Mouse (Mus musculus) embryonic facial prominence, embryonic 11.5 days (tissue): ENCODE results near the gene A830005F24Rik. TPM values are rescaled to one million over a fixed set of nuclear protein-coding genes. Genes with fewer than 3 reads are reported as not detected.
A peak's percentile ranks its signal among the peaks of the same experiment; 100 is the strongest.

Source experiments
- ATAC-seq: fragments of 200-750 bp; cut with Nextera tagmentation; replicated peaks from 2 replicates; pipeline ENCODE4 v1.8.0; 2017; ENCODE audit warnings: low read depth; ENCODE audit not compliant: insufficient number of reproducible peaks, low FRiP score, low TSS enrichment
- DNase-seq: peaks from one replicate; pipeline ENCODE4 v3.0.0-alpha.2; 2015; ENCODE audit warnings: low spot score
- H3K27ac ChIP-seq: fragments of 300-500 bp; sonication (generic); replicated peaks from 2 replicates; pipeline ENCODE4 v1.5.1; 2014; ENCODE audit warnings: mild to moderate bottlenecking, low read depth, low read length, control low read depth
- H3K27me3 ChIP-seq: fragments of 300-500 bp; sonication (generic); 2 replicates; pipeline ENCODE4 v1.6.1; 2014; ENCODE audit warnings: mild to moderate bottlenecking, low read length, moderate library complexity, mixed read lengths; ENCODE audit not compliant: control insufficient read depth, insufficient read depth
- H3K36me3 ChIP-seq: fragments of 300-500 bp; sonication (generic); replicated peaks from 2 replicates; pipeline ENCODE4 v1.6.1; 2014; ENCODE audit warnings: low read depth, mild to moderate bottlenecking, low read length, moderate library complexity, mixed read lengths; ENCODE audit not compliant: control insufficient read depth, insufficient read depth
- H3K4me1 ChIP-seq: fragments of 300-500 bp; sonication (generic); 2 replicates; pipeline ENCODE4 v1.6.1; 2014; ENCODE audit warnings: low read length, mixed read lengths; ENCODE audit not compliant: control insufficient read depth, insufficient read depth
- H3K4me2 ChIP-seq: fragments of 300-500 bp; sonication (generic); 2 replicates; pipeline ENCODE4 v1.6.1; 2014; ENCODE audit warnings: low read depth, mild to moderate bottlenecking, control low read depth, low read length, moderate library complexity
- H3K4me3 ChIP-seq: fragments of 300-500 bp; sonication (generic); 2 replicates; pipeline ENCODE4 v1.5.1; 2014; ENCODE audit warnings: low read depth, low read length, control low read depth
- H3K9ac ChIP-seq: fragments of 300-500 bp; sonication (generic); replicated peaks from 2 replicates; pipeline ENCODE4 v1.6.1; 2014; ENCODE audit warnings: mild to moderate bottlenecking, control low read depth, low read length
- H3K9me3 ChIP-seq: fragments of 300-500 bp; sonication (generic); replicated peaks from 2 replicates; pipeline ENCODE4 v1.6.1; 2016; ENCODE audit warnings: mild to moderate bottlenecking, low read length, inconsistent platforms, mixed read lengths; ENCODE audit not compliant: control insufficient read depth
- WGBS: fragments of 180-500 bp; shearing (Covaris S2); extraction: QIAGEN DNeasy Blood & Tissue Kit; methylation state at CpG from one replicate; pipeline ENCODE4 v1.1.7; 2014; 5-methylcytosine and 5-hydroxymethylcytosine counted together
- polyA plus RNA-seq: library from polyadenylated mRNA; unstranded; fragments of >200 nt; fragmentation: Nextera tagmentation; extraction: Ambion mirVana; gene quantifications from 2 replicates; pipeline ENCODE4 v1.2.1, GENCODE M21; 2014

The A830005F24Rik gene
- 2.2 and 2.9 TPM in 2 replicates for polyA plus RNA-seq

DNA sequence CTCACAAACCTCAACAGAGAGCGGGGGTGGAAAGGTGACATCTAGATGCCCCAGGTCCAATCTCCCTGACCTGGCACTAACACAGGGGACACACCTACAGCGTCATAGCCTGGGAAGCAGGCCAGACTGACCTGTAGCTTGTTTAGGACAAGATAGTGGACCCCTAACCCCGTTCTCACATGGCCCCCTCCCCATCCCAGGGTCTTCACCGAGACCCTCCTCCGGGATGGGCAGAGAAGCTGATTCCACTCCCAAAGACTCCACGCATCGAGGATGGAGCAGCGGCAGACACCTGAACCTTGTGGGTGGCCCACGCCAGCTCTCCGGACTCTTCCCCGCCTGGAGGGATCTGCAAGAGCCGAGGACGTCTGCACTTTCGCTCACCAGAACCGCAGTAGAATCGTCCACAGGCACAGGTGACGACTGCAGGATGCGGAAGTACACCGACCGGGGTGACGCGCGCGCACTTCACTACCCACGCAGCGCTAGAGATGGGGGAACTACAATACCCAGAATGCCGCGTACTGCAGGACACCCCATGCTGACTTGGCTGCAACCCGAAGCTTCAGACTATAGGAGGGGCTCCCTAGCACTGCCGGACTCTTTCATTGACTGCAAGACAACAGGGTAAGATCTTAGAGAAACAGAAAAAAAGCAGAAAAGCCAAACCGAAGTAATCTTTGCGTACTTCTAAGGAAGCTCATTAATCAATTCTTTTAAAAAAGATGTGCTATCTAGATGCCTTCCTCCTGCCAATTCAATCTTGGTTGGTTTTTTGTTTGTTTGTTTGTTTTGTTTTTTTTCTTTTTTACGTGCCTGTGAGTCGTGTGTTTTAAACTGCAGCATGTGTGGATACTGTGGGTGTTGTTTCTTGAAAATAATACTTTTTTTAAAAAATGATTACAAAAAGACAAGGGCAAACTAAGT, at the start of gene A830005F24Rik, which contains the start of gene Zfp169:
Gene A830005F24Rik, plus strand, starts transcription at position 568 of the 927 bp plus-strand sequence.
Gene Zfp169, minus strand, starts transcription at position 449 of the 927 bp plus-strand sequence.
- Histone ChIP-seq H3K27ac (no peak within 1 kb of the TSS), H3K4me3 (peak within 1 kb of the TSS; percentile 66), H3K9ac (peak within 1 kb of the TSS; percentile 73), H3K36me3 (no peaks in the 10 kb centered on the region), H3K9me3 (no peaks in the 10 kb centered on the region), H3K4me2 (peak within 1 kb of the TSS; percentile 77), H3K4me1 (no peaks in the 10 kb centered on the region), H3K27me3 (no peaks in the 10 kb centered on the region)
- ATAC-seq = peak; percentile 99
- peak; percentile 93 for DNase-seq
- 3% methylated on average over 34 of the region's 34 CpGs for WGBS

DNA sequence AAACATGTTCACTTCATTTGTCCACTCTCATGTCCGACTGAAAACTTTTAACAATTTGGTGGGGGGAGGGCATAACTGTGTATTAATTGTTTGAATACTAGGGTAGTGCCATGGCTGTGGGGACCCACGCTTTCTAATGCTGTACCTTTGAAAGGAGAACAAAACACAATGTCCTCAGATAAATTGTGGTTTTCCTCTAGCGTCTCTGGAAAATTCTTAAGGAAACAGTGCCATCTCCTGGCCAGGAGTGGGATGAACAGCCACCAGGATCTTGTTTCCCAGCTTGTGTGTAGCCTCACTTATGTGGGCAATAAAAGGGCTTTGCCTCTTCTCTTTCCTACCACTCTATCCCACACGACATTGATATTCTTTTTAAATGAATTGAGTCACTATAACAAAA, 49.2 kb upstream of the A830005F24Rik start:
- ATAC-seq = no peak
- WGBS = 16% methylated on average over 4 of the region's 4 CpGs
- Histone ChIP-seq H3K4me2 (no peak overlapping the region), H3K36me3 (no peaks in the 10 kb centered on the region), H3K9ac (no peak overlapping the region), H3K27ac (no peak overlapping the region), H3K4me3 (no peak overlapping the region), H3K27me3 (no peaks in the 10 kb centered on the region), H3K9me3 (no peaks in the 10 kb centered on the region), H3K4me1 (no peaks in the 10 kb centered on the region)
- DNase-seq = peak; percentile 89

DNA sequence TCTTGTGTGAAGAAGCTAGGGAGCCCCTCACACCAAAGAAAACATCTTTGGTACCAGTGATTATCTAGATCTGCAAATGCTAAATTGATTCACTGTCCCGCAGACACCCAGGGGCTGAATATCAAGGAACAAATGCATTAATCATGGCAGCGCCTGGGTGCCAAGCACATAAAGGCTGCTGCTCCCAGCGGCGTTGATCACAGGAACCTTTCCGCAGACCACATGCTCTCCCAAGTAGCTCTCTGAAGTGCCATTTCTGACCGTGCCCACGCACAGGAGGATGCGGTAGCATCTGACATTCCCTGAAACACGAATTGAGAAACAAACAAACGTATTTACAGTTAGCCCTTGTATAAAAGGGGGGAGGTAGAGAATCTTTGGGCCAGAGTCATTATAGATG, 47.2 kb upstream of the A830005F24Rik start:
- Histone ChIP-seq H3K27ac (no peak overlapping the region), H3K4me2 (no peak overlapping the region)
- 68% methylated on average over 10 of the region's 10 CpGs for WGBS

DNA sequence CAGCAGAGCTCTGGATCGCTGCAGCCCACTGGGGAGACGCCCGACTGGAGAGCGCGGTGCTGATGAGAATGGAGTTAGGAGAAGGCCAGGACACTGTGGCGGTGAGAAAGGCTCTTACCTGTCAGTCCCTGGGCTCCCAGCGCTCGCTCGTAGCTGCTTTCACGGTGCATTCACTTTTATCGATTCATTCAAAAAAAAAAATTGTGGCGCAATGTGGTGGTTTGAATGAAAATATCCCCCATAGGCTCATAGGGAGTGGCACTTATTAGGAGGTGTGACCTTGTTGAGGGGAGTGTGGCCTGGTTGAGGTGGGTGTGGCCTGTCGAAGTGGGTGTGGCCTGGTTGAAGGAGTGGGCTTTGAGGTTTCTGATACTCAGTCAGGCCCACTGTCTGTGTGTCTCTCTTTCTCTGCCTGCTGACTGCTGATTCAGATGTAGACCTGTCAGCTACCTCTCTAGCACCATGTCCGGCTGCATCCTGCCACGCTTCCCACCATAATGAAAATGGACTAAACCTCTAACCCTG, 44.7 kb upstream of the A830005F24Rik start:
- no peak for ATAC-seq
- DNase-seq = no peak

More for the DNA sequence above, 47.2 kb upstream of the A830005F24Rik start:
- Histone ChIP-seq H3K9ac (no peak overlapping the region), H3K36me3 (no peaks in the 10 kb centered on the region), H3K27me3 (no peaks in the 10 kb centered on the region), H3K4me3 (no peak overlapping the region), H3K9me3 (no peaks in the 10 kb centered on the region), H3K4me1 (no peaks in the 10 kb centered on the region)
- no peak for ATAC-seq
- DNase-seq = no peak

DNA sequence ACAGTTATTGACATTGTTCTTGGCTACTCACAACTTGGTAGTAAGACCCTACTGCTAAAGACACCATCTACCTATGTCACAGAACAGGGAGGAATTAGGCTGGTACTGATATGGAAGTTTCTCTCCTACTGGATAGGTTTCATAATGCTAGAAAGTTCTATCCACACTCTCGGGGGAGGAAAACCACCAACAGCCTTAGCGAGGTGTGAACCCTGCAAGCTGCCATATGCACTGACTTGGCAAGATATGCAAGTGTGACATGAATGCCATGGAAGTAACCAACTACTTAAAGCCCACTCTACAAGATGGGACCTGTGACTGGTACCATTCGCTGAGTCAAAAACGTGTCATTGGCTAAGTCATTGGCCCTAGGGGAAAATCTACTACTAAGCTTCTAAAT, 29.8 kb upstream of the A830005F24Rik start:
- Histone ChIP-seq H3K4me3 (no peak overlapping the region), H3K4me1 (no peaks in the 10 kb centered on the region), H3K36me3 (no peaks in the 10 kb centered on the region), H3K4me2 (no peak overlapping the region), H3K9ac (no peak overlapping the region), H3K9me3 (no peaks in the 10 kb centered on the region), H3K27ac (no peak overlapping the region), H3K27me3 (no peaks in the 10 kb centered on the region)
- 88% methylated on average over 4 of the region's 4 CpGs for WGBS
- DNase-seq (no peak), ATAC-seq (no peak)

More for the DNA sequence above, 44.7 kb upstream of the A830005F24Rik start:
- WGBS = 66% methylated on average over 15 of the region's 15 CpGs
- Histone ChIP-seq H3K4me2 (no peak overlapping the region), H3K9me3 (no peaks in the 10 kb centered on the region), H3K4me3 (no peak overlapping the region), H3K9ac (no peak overlapping the region), H3K27ac (no peak overlapping the region), H3K4me1 (no peaks in the 10 kb centered on the region), H3K27me3 (no peaks in the 10 kb centered on the region), H3K36me3 (no peaks in the 10 kb centered on the region)

DNA sequence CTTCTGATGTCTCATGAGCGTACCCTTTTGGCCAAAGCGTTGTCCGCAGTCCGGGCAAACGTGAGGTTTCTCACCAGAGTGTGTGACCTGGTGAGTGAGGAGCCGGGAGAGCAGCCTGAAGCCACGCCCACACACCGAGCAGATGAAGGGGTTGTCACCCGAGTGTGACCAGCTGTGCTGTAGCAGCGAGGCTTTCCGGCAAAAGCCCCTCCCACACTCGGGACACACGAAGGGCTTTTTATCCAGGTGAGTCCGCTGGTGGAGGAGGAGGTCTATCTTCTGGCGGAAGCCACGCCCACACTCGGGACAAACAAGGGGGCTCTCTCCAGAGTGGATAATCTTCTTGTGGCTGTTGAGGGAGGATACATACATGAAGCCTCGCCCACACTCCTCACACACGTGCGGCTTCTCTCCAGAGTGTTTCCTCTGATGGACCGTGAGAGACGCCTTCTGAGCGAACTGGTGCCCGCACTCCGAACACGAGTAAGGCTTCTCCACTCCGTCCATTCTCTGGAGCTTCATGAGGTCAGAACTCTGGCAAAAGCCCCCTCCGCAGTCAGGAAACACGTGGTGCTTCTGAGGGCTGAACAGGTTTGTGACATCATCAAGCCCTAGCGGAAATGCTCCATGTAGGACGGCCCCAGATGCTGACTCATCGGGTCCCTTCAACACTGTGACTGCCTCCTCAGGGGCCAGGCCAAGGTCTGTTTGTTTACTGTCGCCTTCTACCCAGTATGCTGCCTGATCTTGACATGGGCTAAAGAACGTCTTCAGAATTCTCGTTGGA, 22.8 kb upstream of the A830005F24Rik start:
- Histone ChIP-seq H3K4me1 (no peaks in the 10 kb centered on the region), H3K27me3 (no peaks in the 10 kb centered on the region), H3K9ac (no peak overlapping the region), H3K4me3 (no peak overlapping the region), H3K9me3 (no peaks in the 10 kb centered on the region), H3K36me3 (peaks cover 11% of the 10 kb centered on the region; the same call in 1 of the 2 replicates), H3K27ac (no peak overlapping the region), H3K4me2 (no peak overlapping the region)
- DNase-seq (no peak), ATAC-seq (no peak)
- WGBS = 91% methylated on average over 35 of the region's 35 CpGs

DNA sequence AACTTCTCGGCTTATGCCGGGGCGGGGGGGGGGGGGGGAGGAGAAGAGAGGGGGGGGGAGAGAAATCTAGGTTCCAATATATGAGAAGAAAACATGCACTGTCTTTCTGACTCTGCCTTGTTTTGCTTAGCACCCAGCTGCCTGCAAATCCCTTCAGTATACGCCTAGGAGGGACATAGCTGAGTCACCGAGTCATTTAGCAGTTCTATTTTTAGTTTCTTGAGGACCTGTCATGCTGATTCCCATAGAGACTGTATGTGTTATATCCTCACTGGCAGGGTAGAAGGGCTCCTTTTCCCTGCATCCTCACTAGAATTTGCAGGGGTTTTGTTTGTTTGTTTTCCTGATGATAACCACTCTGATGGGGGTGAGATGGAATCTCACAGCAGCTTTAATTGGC, 20.2 kb upstream of the A830005F24Rik start:
- peaks cover 11% of the 10 kb centered on the region; the same call in 1 of the 2 replicates for H3K36me3 ChIP-seq
- H3K27me3 ChIP-seq = no peaks in the 10 kb centered on the region
- 76% methylated on average over 4 of the region's 5 CpGs for WGBS
- H3K4me1 ChIP-seq = no peaks in the 10 kb centered on the region
- ATAC-seq (no peak), DNase-seq (no peak)
- H3K9me3 ChIP-seq = no peaks in the 10 kb centered on the region
- no peak overlapping the region for H3K27ac ChIP-seq
- H3K4me3 ChIP-seq = no peak overlapping the region
- no peak overlapping the region for H3K4me2 ChIP-seq
- no peak overlapping the region for H3K9ac ChIP-seq
